Mouse (Mus musculus): ENCODE measurements around the gene Crip1. TPM values are rescaled to one million over a fixed set of nuclear protein-coding genes. Genes with fewer than 3 reads are reported as not detected.

Crip1 gene
- polyA plus RNA-seq (2012; ENCODE audit: insufficient read depth, low replicate concordance), result 12.3 and 39.8 TPM in 2 replicates

- Histone ChIP-seq H3K27me3 (replicated peaks) (peaks cover 83% of the 10 kb centered on the region), H3K9me3 (no peaks in the 10 kb centered on the region), H3K36me3 (replicated peaks; ENCODE audit: low read length) (no peaks in the 10 kb centered on the region), H3K4me3 (replicated peaks) (peak within 1 kb of the TSS; percentile 88), H3K4me1 (peaks cover 82% of the 10 kb centered on the region)
- TF ChIP-seq GATA1 (IDR thresholded peaks at IDR 0.05; ENCODE audit: borderline replicate concordance, low read length), result no peak
- no peak for TF ChIP-seq FLI1 (IDR thresholded peaks at IDR 0.05; ENCODE audit: low read length)
Observed at GRCm38 (mm10) chr12:113146112-113147057, at the start of gene Crip1. Gene Crip1 (plus strand): TSS chr12:113146316.

- TF ChIP-seq GATA1 (IDR thresholded peaks at IDR 0.05; ENCODE audit: borderline replicate concordance, low read length) (no peak), FLI1 (IDR thresholded peaks at IDR 0.05; ENCODE audit: low read length) (no peak)
- Histone ChIP-seq H3K27me3 (replicated peaks) (peaks cover 30% of the 10 kb centered on the region), H3K4me3 (replicated peaks) (no peak overlapping the region), H3K4me1 (peaks cover 46% of the 10 kb centered on the region), H3K9me3 (no peaks in the 10 kb centered on the region), H3K36me3 (replicated peaks; ENCODE audit: low read length) (peaks cover 12% of the 10 kb centered on the region)
Observed at GRCm38 (mm10) chr12:113097040-113097439, 49.1 kb upstream of the Crip1 start.

- peak within 1 kb of the TSS; percentile 93 for H3K4me3 ChIP-seq (replicated peaks)
- peaks cover 30% of the 10 kb centered on the region for H3K27me3 ChIP-seq (replicated peaks)
- H3K9me3 ChIP-seq, result no peaks in the 10 kb centered on the region
- H3K36me3 ChIP-seq (replicated peaks; ENCODE audit: low read length), result peaks cover 16% of the 10 kb centered on the region
- peaks cover 53% of the 10 kb centered on the region for H3K4me1 ChIP-seq
- TF ChIP-seq GATA1 (IDR thresholded peaks at IDR 0.05; ENCODE audit: borderline replicate concordance, low read length) (no peak), FLI1 (IDR thresholded peaks at IDR 0.05; ENCODE audit: low read length) (no peak)
Observed at GRCm38 (mm10) chr12:113097749-113098281, 48.3 kb upstream of the Crip1 start, which contains the start of gene Mta1. Gene Mta1 (plus strand): TSS chr12:113098278.

- H3K4me1 ChIP-seq, result peaks cover 62% of the 10 kb centered on the region
- peak overlapping the region; percentile 93 for H3K4me3 ChIP-seq (replicated peaks)
- H3K36me3 ChIP-seq (replicated peaks; ENCODE audit: low read length), result peaks cover 24% of the 10 kb centered on the region
- no peak for TF ChIP-seq GATA1 (IDR thresholded peaks at IDR 0.05; ENCODE audit: borderline replicate concordance, low read length)
- no peak for TF ChIP-seq FLI1 (IDR thresholded peaks at IDR 0.05; ENCODE audit: low read length)
- H3K27me3 ChIP-seq (replicated peaks), result peaks cover 30% of the 10 kb centered on the region
- no peaks in the 10 kb centered on the region for H3K9me3 ChIP-seq
Observed at GRCm38 (mm10) chr12:113098530-113099151, 47.5 kb upstream of the Crip1 start.

GRCm38 (mm10) chr12:113099470-113100237 is 46.5 kb upstream of the Crip1 start:
- peak overlapping the region; percentile 93 for H3K4me3 ChIP-seq (replicated peaks)
- peaks cover 34% of the 10 kb centered on the region for H3K36me3 ChIP-seq (replicated peaks; ENCODE audit: low read length)
- H3K27me3 ChIP-seq (replicated peaks), result peaks cover 30% of the 10 kb centered on the region
- peaks cover 72% of the 10 kb centered on the region for H3K4me1 ChIP-seq
- H3K9me3 ChIP-seq, result no peaks in the 10 kb centered on the region
- TF ChIP-seq FLI1 (IDR thresholded peaks at IDR 0.05; ENCODE audit: low read length) (no peak), GATA1 (IDR thresholded peaks at IDR 0.05; ENCODE audit: borderline replicate concordance, low read length) (no peak)

- Histone ChIP-seq H3K36me3 (replicated peaks; ENCODE audit: low read length) (peaks cover 42% of the 10 kb centered on the region), H3K4me3 (replicated peaks) (peak overlapping the region; percentile 35), H3K9me3 (peaks cover under 1% of the 10 kb centered on the region), H3K4me1 (peaks cover 79% of the 10 kb centered on the region), H3K27me3 (replicated peaks) (peaks cover 24% of the 10 kb centered on the region)
- TF ChIP-seq FLI1 (IDR thresholded peaks at IDR 0.05; ENCODE audit: low read length) (no peak), GATA1 (IDR thresholded peaks at IDR 0.05; ENCODE audit: borderline replicate concordance, low read length) (no peak)
Observed at GRCm38 (mm10) chr12:113100448-113101076, 45.6 kb upstream of the Crip1 start.

- Histone ChIP-seq H3K9me3 (peaks cover 5% of the 10 kb centered on the region), H3K36me3 (replicated peaks; ENCODE audit: low read length) (peaks cover 51% of the 10 kb centered on the region), H3K4me3 (replicated peaks) (no peak overlapping the region), H3K27me3 (replicated peaks) (peaks cover 15% of the 10 kb centered on the region), H3K4me1 (peaks cover 87% of the 10 kb centered on the region)
- TF ChIP-seq FLI1 (IDR thresholded peaks at IDR 0.05; ENCODE audit: low read length) (no peak), GATA1 (IDR thresholded peaks at IDR 0.05; ENCODE audit: borderline replicate concordance, low read length) (no peak)
Observed at GRCm38 (mm10) chr12:113101251-113101960, 44.7 kb upstream of the Crip1 start.

GRCm38 (mm10) chr12:113102461-113102860 is 43.7 kb upstream of the Crip1 start:
- Histone ChIP-seq H3K36me3 (replicated peaks; ENCODE audit: low read length) (peaks cover 57% of the 10 kb centered on the region), H3K9me3 (peaks cover 11% of the 10 kb centered on the region), H3K4me3 (replicated peaks) (peak overlapping the region; percentile 21), H3K27me3 (replicated peaks) (peaks cover 5% of the 10 kb centered on the region), H3K4me1 (peaks cover 92% of the 10 kb centered on the region)
- no peak for TF ChIP-seq FLI1 (IDR thresholded peaks at IDR 0.05; ENCODE audit: low read length)
- no peak for TF ChIP-seq GATA1 (IDR thresholded peaks at IDR 0.05; ENCODE audit: borderline replicate concordance, low read length)
